Mouse (Mus musculus): ENCODE results near the gene Lrp6.

GRCm38 (mm10) chr6:134498518-134498917, 68.2 kb downstream of the Lrp6 start:
- TF ChIP-seq POLR2A (IDR thresholded peaks at IDR 0.05; ENCODE audit: insufficient read length, low read depth) (no peak), E2F4 (IDR thresholded peaks at IDR 0.05; ENCODE audit: insufficient read depth) (no peak), USF1 (IDR thresholded peaks at IDR 0.05; ENCODE audit: low read depth) (no peak), MYOD1 (IDR thresholded peaks at IDR 0.05; ENCODE audit: control insufficient read depth in 1 of 3, insufficient read length in 2 of 3, low read depth in 2 of 3) (no peak), CEBPB (IDR thresholded peaks at IDR 0.05; ENCODE audit: insufficient read depth, poor library complexity, severe bottlenecking) (no peak), TCF12 (IDR thresholded peaks at IDR 0.05; ENCODE audit: insufficient read depth, poor library complexity, severe bottlenecking) (no peak), REST (IDR thresholded peaks at IDR 0.05; ENCODE audit: insufficient read depth, insufficient read length) (no peak), MAX (IDR thresholded peaks at IDR 0.05; ENCODE audit: low read depth) (no peak), MYOG (IDR thresholded peaks at IDR 0.05; ENCODE audit: control insufficient read depth in 1 of 3, insufficient read depth in 1 of 3, insufficient read length in 2 of 3, low read depth in 2 of 3) (no peak), POLR2AphosphoS2 (IDR thresholded peaks at IDR 0.05; ENCODE audit: insufficient read length, low read depth) (no peak)

Data from myocyte (in vitro differentiated cells).